Mouse (Mus musculus): ENCODE measurements at regions not wholly inside any gene's neighbourhood (a gene's known extent, or its start where the extent isn't known, plus 50 kb on each side); places are given as distances from the start of the nearest gene placed in this dataset.

GRCm38 (mm10) chr9:46938628-46939027, 59.9 kb upstream of the Gm4791 start:
- in situ Hi-C loops (cut with MboI; ENCODE audit: unreplicated experiment in 2 of 2), result no loop called here

GRCm38 (mm10) chr9:46925641-46926040, 72.9 kb upstream of the Gm4791 start:
- in situ Hi-C loops (cut with MboI; ENCODE audit: unreplicated experiment in 2 of 2), result no loop called here

- in situ Hi-C loops (cut with MboI; ENCODE audit: unreplicated experiment in 2 of 2), result no loop called here
Measured at GRCm38 (mm10) chr9:46920081-46920480, 78.5 kb upstream of the Gm4791 start.

GRCm38 (mm10) chr9:46913238-46913637, 85.3 kb upstream of the Gm4791 start:
- in situ Hi-C loops (cut with MboI; ENCODE audit: unreplicated experiment in 2 of 2), result no loop called here

- in situ Hi-C loops (cut with MboI; ENCODE audit: unreplicated experiment in 2 of 2), result no loop called here
Measured at GRCm38 (mm10) chr9:46909412-46910013, 89.0 kb upstream of the Gm4791 start.

- in situ Hi-C loops (cut with MboI; ENCODE audit: unreplicated experiment in 2 of 2), result no loop called here
Measured at GRCm38 (mm10) chr9:46905081-46905480, 93.5 kb upstream of the Gm4791 start.

- in situ Hi-C loops (cut with MboI; ENCODE audit: unreplicated experiment in 2 of 2), result no loop called here
Measured at GRCm38 (mm10) chr9:46903491-46904220, 94.9 kb upstream of the Gm4791 start.

GRCm38 (mm10) chr9:46899283-46899682, 99.3 kb upstream of the Gm4791 start:
- in situ Hi-C loops (cut with MboI; ENCODE audit: unreplicated experiment in 2 of 2), result no loop called here

- in situ Hi-C loops (cut with MboI; ENCODE audit: unreplicated experiment in 2 of 2), result no loop called here
Measured at GRCm38 (mm10) chr9:46898120-46898519, 100.4 kb upstream of the Gm4791 start.

GRCm38 (mm10) chr9:46891829-46892228, 106.7 kb upstream of the Gm4791 start:
- in situ Hi-C loops (cut with MboI; ENCODE audit: unreplicated experiment in 2 of 2), result no loop called here

GRCm38 (mm10) chr9:46889933-46890662, 108.4 kb upstream of the Gm4791 start:
- in situ Hi-C loops (cut with MboI; ENCODE audit: unreplicated experiment in 2 of 2), result no loop called here

GRCm38 (mm10) chr9:46871211-46871994, 127.1 kb upstream of the Gm4791 start:
- in situ Hi-C loops (cut with MboI; ENCODE audit: unreplicated experiment in 2 of 2), result no loop called here

GRCm38 (mm10) chr9:46863934-46864333, 134.6 kb upstream of the Gm4791 start:
- in situ Hi-C loops (cut with MboI; ENCODE audit: unreplicated experiment in 2 of 2), result no loop called here

- in situ Hi-C loops (cut with MboI; ENCODE audit: unreplicated experiment in 2 of 2), result no loop called here
Measured at GRCm38 (mm10) chr9:46851753-46852152, 146.8 kb upstream of the Gm4791 start.

GRCm38 (mm10) chr9:46851336-46851735, 147.2 kb upstream of the Gm4791 start:
- in situ Hi-C loops (cut with MboI; ENCODE audit: unreplicated experiment in 2 of 2), result no loop called here

GRCm38 (mm10) chr9:46845276-46845675, 153.3 kb upstream of the Gm4791 start:
- in situ Hi-C loops (cut with MboI; ENCODE audit: unreplicated experiment in 2 of 2), result no loop called here

GRCm38 (mm10) chr9:46843781-46844180, 154.8 kb upstream of the Gm4791 start:
- in situ Hi-C loops (cut with MboI; ENCODE audit: unreplicated experiment in 2 of 2), result no loop called here

- in situ Hi-C loops (cut with MboI; ENCODE audit: unreplicated experiment in 2 of 2), result no loop called here
Measured at GRCm38 (mm10) chr9:46841571-46841970, 157.0 kb upstream of the Gm4791 start.

- in situ Hi-C loops (cut with MboI; ENCODE audit: unreplicated experiment in 2 of 2), result no loop called here
Measured at GRCm38 (mm10) chr9:46835261-46835660, 163.3 kb upstream of the Gm4791 start.

- in situ Hi-C loops (cut with MboI; ENCODE audit: unreplicated experiment in 2 of 2), result no loop called here
Measured at GRCm38 (mm10) chr9:46830746-46831560, 167.6 kb upstream of the Gm4791 start.
